Comparison of ENCODE assay signal across 8 mouse cellular contexts in the genomic region with DNA sequence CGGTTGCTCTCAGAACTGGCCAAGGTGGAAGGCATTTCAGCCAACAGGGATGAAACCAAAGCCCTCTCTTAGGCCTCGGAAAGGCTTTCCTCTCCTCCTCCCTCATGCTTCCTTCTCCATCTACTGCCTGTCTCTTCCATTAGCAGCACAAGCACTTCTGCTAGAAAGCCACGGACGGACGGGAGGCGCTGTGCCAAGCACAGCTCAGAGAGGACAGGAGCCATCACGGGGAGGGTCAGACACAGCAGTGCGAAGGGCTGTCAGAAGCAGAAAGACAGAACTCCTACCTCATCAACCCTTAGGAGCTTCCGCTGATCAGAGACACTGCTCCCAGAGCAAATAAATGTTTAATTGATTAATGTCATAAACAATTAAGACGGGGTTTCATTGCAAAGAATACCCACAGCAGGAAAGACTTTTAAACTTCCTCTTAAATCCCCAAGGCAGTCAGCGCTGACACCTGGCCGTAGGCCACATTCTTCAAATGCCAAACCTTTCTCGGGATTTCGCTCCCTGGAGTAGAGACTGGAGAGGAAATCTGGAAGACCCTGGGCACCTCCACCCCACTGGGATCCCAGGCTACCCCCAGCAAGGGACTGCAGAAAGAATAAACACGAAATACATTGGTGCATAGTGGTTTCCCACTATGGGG. TPM values are rescaled to one million over a fixed set of nuclear protein-coding genes. Genes with fewer than 3 reads are reported as not detected.
A peak's percentile ranks its signal among the peaks of the same experiment; 100 is the strongest.
DNase-seq lines count a peak whose midpoint lies in the region; ATAC-seq lines count a peak whose summit lies in the region.

No protein-coding gene starts in this region.

- DNase-seq in heart, adult 18-20 months: peak; percentile 26 to 46
- no peak for DNase-seq in heart, postnatal 25 days (ENCODE audit: low spot score)
- peak; percentile 39 for DNase-seq in lung, postnatal 10 days
- no peak for DNase-seq in right cerebral cortex, postnatal 25 days
- no peak for DNase-seq in right cerebral cortex, postnatal 10 days (ENCODE audit: low spot score in 2 of 2)
- no peak for DNase-seq in urinary bladder, postnatal 36 days (ENCODE audit: low spot score in 2 of 2)

- intact Hi-C loops in heart, postnatal 25 days (cut with DNase I): no loop called here

- H3K4me2 ChIP-seq in intestine, embryonic 16.5 days (ENCODE audit: low read depth, low read length): no peak overlapping the region

- H3K27ac ChIP-seq in intestine, embryonic 16.5 days (ENCODE audit: low read length): no peak overlapping the region

- 0 out of 2 replicates have a peak, but pooled peaks have one; percentile 36 for ATAC-seq in common myeloid progenitor, adult 5-6 weeks (replicated peaks; ENCODE audit: low read depth, poor library complexity, severe bottlenecking)
- ATAC-seq in intestine, embryonic 16.5 days: peak; percentile 42; the same call in 1 of the 2 replicates

- H3K36me3 ChIP-seq in intestine, embryonic 16.5 days (ENCODE audit: control insufficient read depth, insufficient read depth, low read length): no peaks in the 10 kb centered on the region

- peaks cover 18% of the 10 kb centered on the region for H3K4me1 ChIP-seq in intestine, embryonic 16.5 days (ENCODE audit: control insufficient read depth, insufficient read depth, low read length)

- H3K27me3 ChIP-seq in intestine, embryonic 16.5 days (replicated peaks; ENCODE audit: control insufficient read depth, insufficient read depth, low read length): no peaks in the 10 kb centered on the region

- H3K4me3 ChIP-seq in intestine, embryonic 16.5 days (ENCODE audit: low read length): no peak overlapping the region

- no peak overlapping the region for H3K9ac ChIP-seq in intestine, embryonic 16.5 days (ENCODE audit: low read depth, low read length)

- H3K9me3 ChIP-seq in intestine, embryonic 16.5 days (ENCODE audit: control insufficient read depth, low read length): no peaks in the 10 kb centered on the region

- 20% methylated on average over 15 of the region's 15 CpGs for WGBS in intestine, embryonic 16.5 days

RNA-seq across cellular contexts. Expression of gene Mb21d2, which starts 30.8 kb away (rescaled TPM):
- 1 to 10 TPM; 8.4 to 9.3 TPM for total RNA-seq in heart, adult 18-20 months (2021)
- total RNA-seq in heart, postnatal 25 days (2021): 1 to 10 TPM; 6.7 to 8.0 TPM
- 0.24 TPM in 1 of 2 replicates, not detected in the other for total RNA-seq in common myeloid progenitor, adult 5-6 weeks (2017)
- polyA plus RNA-seq in intestine, embryonic 16.5 days (2015; fragmentation: Nextera tagmentation; extraction: Ambion mirVana): 6.6 and 7.2 TPM in 2 replicates

Comparison
In these comparisons a context has a peak if more than half of its experiments do, and no peak if none do; other contexts are left out.
1. DNase-seq: peak in heart, adult 18-20 months (2 of 2) and lung, postnatal 10 days (single experiment); none in heart, postnatal 25 days (single experiment), right cerebral cortex, postnatal 25 days (single experiment), right cerebral cortex, postnatal 10 days (0 of 2) and urinary bladder, postnatal 36 days (0 of 2).